Mouse (Mus musculus) MEL (cell line): ENCODE measurements at regions not wholly inside any gene's neighbourhood (a gene's known extent, or its start where the extent isn't known, plus 50 kb on each side); places are given as distances from the start of the nearest gene placed in this dataset.

Source experiments
- DNase-seq: peaks from one replicate; pipeline ENCODE4 v3.0.0; 2011; ENCODE audit warnings: low read depth, low spot score
- H3K27ac ChIP-seq: 2 replicates; pipeline ENCODE4 v1.5.1; 2012; ENCODE audit warnings: low read depth, mild to moderate bottlenecking, control low read depth, low read length, moderate library complexity; ENCODE audit not compliant: control insufficient read depth
- H3K27me3 ChIP-seq, 2 experiments: fragments of 150-350 bp in 1 of 2; sonication (generic) in 1 of 2; 2 replicates each; pipeline ENCODE4 v1.6.1; 2012; ENCODE audit warnings: low read length in 2 of 2, mild to moderate bottlenecking in 2 of 2, improper control_type of control experiment in 1 of 2, moderate library complexity in 1 of 2; ENCODE audit not compliant: insufficient read depth in 2 of 2, control insufficient read depth in 1 of 2
- H3K36me3 ChIP-seq, 2 experiments: 2 replicates each; pipeline ENCODE4 v1.6.1; 2012 to 2014; ENCODE audit warnings: low read length in 2 of 2, improper control_type of control experiment in 1 of 2, inconsistent platforms in 1 of 2, mild to moderate bottlenecking in 1 of 2; ENCODE audit not compliant: insufficient read depth in 2 of 2, control insufficient read depth in 1 of 2
- H3K4me1 ChIP-seq, 2 experiments: fragments of 150-350 bp in 1 of 2; sonication (generic) in 1 of 2; 2 replicates each; pipeline ENCODE4 v1.6.1; 2012; ENCODE audit warnings: low read length in 2 of 2, improper control_type of control experiment in 1 of 2, mild to moderate bottlenecking in 1 of 2; ENCODE audit not compliant: insufficient read depth in 2 of 2, control insufficient read depth in 1 of 2
- H3K4me3 ChIP-seq, 2 experiments: fragments of 150-350 bp in 1 of 2; sonication (generic) in 1 of 2; 2 replicates each; pipeline ENCODE4 v1.5.1; 2012; ENCODE audit warnings: low read depth in 2 of 2, low read length in 2 of 2, mild to moderate bottlenecking in 2 of 2, moderate library complexity in 2 of 2, control low read depth in 1 of 2, improper control_type of control experiment in 1 of 2; ENCODE audit not compliant: control insufficient read depth in 1 of 2, insufficient read depth in 1 of 2
- H3K79me2 ChIP-seq: 2 replicates; pipeline ENCODE4 v1.6.1; 2012; ENCODE audit warnings: mild to moderate bottlenecking, low read length, moderate library complexity; ENCODE audit not compliant: control insufficient read depth, poor library complexity, insufficient read depth
- H3K9ac ChIP-seq: 2 replicates; pipeline ENCODE4 v1.6.1; 2012; ENCODE audit warnings: low read depth, mild to moderate bottlenecking, control low read depth, low read length, moderate library complexity; ENCODE audit not compliant: control insufficient read depth, poor library complexity, severe bottlenecking
- H3K9me3 ChIP-seq: fragments of 150-350 bp; sonication (generic); replicated peaks from 2 replicates; pipeline ENCODE4 v1.6.1; 2012; ENCODE audit warnings: mild to moderate bottlenecking, low read length, improper control_type of control experiment, moderate library complexity; ENCODE audit not compliant: insufficient read depth
- BHLHE40 ChIP-seq: IDR thresholded peaks from 2 replicates; pipeline ENCODE4 v1.6.1; 2012; ENCODE audit warnings: low read depth, mild to moderate bottlenecking, inconsistent platforms, low read length, improper control_type of control experiment, borderline replicate concordance
- CHD1 ChIP-seq: IDR thresholded peaks from 2 replicates; pipeline ENCODE4 v1.6.1; 2012; ENCODE audit warnings: low read depth, mild to moderate bottlenecking, inconsistent platforms, low read length, improper control_type of control experiment
- CHD2 ChIP-seq: IDR thresholded peaks from 2 replicates; pipeline ENCODE4 v1.6.1; 2011; ENCODE audit warnings: low read length, improper control_type of control experiment
- ETS1 ChIP-seq: IDR thresholded peaks from 2 replicates; pipeline ENCODE4 v1.6.1; 2012; ENCODE audit warnings: low read depth, mild to moderate bottlenecking, inconsistent platforms, low read length, improper control_type of control experiment, moderate library complexity
- GATA1 ChIP-seq: IDR thresholded peaks from 2 replicates; pipeline ENCODE4 v1.6.1; 2011; ENCODE audit warnings: low read depth, low read length, improper control_type of control experiment
- HCFC1 ChIP-seq: IDR thresholded peaks from 2 replicates; pipeline ENCODE4 v1.6.1; 2012; ENCODE audit warnings: low read depth, mild to moderate bottlenecking, inconsistent platforms, low read length, improper control_type of control experiment, moderate library complexity
- MAFK ChIP-seq: IDR thresholded peaks from 2 replicates; pipeline ENCODE4 v1.6.1; 2011; ENCODE audit warnings: low read depth, mild to moderate bottlenecking, low read length, improper control_type of control experiment, borderline replicate concordance
- MAX ChIP-seq: IDR thresholded peaks from 2 replicates; pipeline ENCODE4 v1.6.1; 2011; ENCODE audit warnings: low read length, improper control_type of control experiment
- MAZ ChIP-seq: IDR thresholded peaks from 2 replicates; pipeline ENCODE4 v1.6.1; 2012; ENCODE audit warnings: low read depth, mild to moderate bottlenecking, inconsistent platforms, low read length, improper control_type of control experiment
- MEF2A ChIP-seq: IDR thresholded peaks from 2 replicates; pipeline ENCODE4 v1.6.1; 2014; ENCODE audit warnings: low read depth, mild to moderate bottlenecking, inconsistent platforms, low read length, improper control_type of control experiment; ENCODE audit not compliant: poor library complexity, insufficient replicate concordance, severe bottlenecking; ENCODE audit errors: extremely low read depth
- MXI1 ChIP-seq: IDR thresholded peaks from 2 replicates; pipeline ENCODE4 v1.6.1; 2011; ENCODE audit warnings: mild to moderate bottlenecking, low read depth, low read length, improper control_type of control experiment
- MYB ChIP-seq: IDR thresholded peaks from 2 replicates; pipeline ENCODE4 v1.6.1; 2011; ENCODE audit warnings: mild to moderate bottlenecking, low read depth, low read length, improper control_type of control experiment
- MYC ChIP-seq: IDR thresholded peaks from 2 replicates; pipeline ENCODE4 v1.6.1; 2011; ENCODE audit warnings: low read depth, mild to moderate bottlenecking, low read length, improper control_type of control experiment, moderate library complexity
- NELFE ChIP-seq: IDR thresholded peaks from 2 replicates; pipeline ENCODE4 v1.6.1; 2011; ENCODE audit warnings: low read depth, low read length, improper control_type of control experiment
- NRF1 ChIP-seq: IDR thresholded peaks from 2 replicates; pipeline ENCODE4 v1.6.1; 2014; ENCODE audit warnings: low read depth, mild to moderate bottlenecking, inconsistent platforms, low read length, improper control_type of control experiment, moderate library complexity; ENCODE audit not compliant: poor library complexity, insufficient read depth, severe bottlenecking
- POLR2A ChIP-seq, 2 experiments: IDR thresholded peaks; 2 replicates each; pipeline ENCODE4 v1.6.1; 2011 to 2012; ENCODE audit warnings: low read length in 2 of 2, mild to moderate bottlenecking in 2 of 2, control low read depth in 1 of 2, improper control_type of control experiment in 1 of 2, low read depth in 1 of 2, moderate library complexity in 1 of 2; ENCODE audit not compliant: control insufficient read depth in 1 of 2, insufficient read depth in 1 of 2, poor library complexity in 1 of 2
- POLR2AphosphoS2 ChIP-seq: IDR thresholded peaks from 2 replicates; pipeline ENCODE4 v1.6.1; 2011; ENCODE audit warnings: low read length, improper control_type of control experiment
- SIN3A ChIP-seq: IDR thresholded peaks from 2 replicates; pipeline ENCODE4 v1.6.1; 2012; ENCODE audit warnings: low read length, improper control_type of control experiment, inconsistent platforms
- SMC3 ChIP-seq: IDR thresholded peaks from 2 replicates; pipeline ENCODE4 v1.6.1; 2011; ENCODE audit warnings: low read depth, low read length, improper control_type of control experiment
- TAL1 ChIP-seq: IDR thresholded peaks from 2 replicates; pipeline ENCODE4 v1.6.1; 2012; ENCODE audit warnings: mild to moderate bottlenecking, inconsistent platforms, low read length, moderate library complexity, mixed read lengths
- TBP ChIP-seq: IDR thresholded peaks from 2 replicates; pipeline ENCODE4 v1.8.0; 2011; ENCODE audit warnings: low read depth, low read length, improper control_type of control experiment
- ZNF384 ChIP-seq: IDR thresholded peaks from 2 replicates; pipeline ENCODE4 v1.6.1; 2012; ENCODE audit warnings: low read depth, mild to moderate bottlenecking, inconsistent platforms, low read length, improper control_type of control experiment

DNA sequence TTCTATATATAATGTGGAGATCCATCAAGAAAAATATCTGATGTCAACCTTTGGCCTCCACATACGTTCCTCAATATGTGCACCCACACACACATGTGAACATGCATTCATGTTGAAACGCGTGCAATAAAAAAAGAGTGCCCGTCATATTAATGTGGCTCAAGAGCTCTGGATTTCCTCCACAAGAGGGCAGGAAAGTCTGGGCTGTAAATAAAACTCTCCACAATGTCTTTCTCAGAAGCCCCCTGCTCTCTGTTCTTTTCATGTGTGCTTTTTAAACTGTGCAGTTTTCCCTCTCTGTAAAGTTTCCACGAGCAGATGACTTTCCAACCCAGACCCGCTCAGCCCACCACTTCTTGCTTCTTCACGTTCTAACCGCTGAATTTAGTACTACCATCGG lies 62.0 kb upstream of the Psmd7 start:
- Histone ChIP-seq H3K79me2 (no peaks in the 10 kb centered on the region), H3K9ac (no peak overlapping the region)
- TF ChIP-seq MXI1 (no peak), MEF2A (no peak), GATA1 (no peak), HCFC1 (no peak), TBP (no peak), NELFE (no peak), ETS1 (no peak), CHD2 (no peak), TAL1 (no peak), MAFK (no peak), POLR2A (IDR thresholded peaks at IDR 0.05; ENCODE audit: control insufficient read depth in 1 of 2, insufficient read depth in 1 of 2, low read depth in 1 of 2, low read length in 2 of 2, poor library complexity in 1 of 2) (no peak), MYB (no peak), SIN3A (no peak), CHD1 (no peak)

DNA sequence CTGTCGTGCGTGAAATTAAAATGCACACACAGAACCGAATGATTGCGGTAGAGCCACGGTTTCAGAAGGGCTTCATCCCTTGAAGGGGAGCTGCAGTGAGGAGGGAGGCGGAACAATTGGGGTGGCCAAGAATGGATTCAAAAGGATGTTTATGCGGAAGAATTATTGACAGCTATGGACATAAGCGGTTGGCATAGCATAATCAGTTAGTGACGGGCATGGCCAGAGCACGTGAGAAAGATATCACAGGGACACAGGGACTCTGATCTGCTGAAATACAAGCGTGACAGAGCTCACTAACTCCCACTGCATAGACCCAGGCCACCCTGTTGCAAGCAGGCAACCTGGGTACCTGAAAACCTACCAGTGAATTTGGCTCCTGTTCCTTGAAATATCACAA lies 63.2 kb upstream of the Psmd7 start:
- no peaks in the 10 kb centered on the region for H3K4me1 ChIP-seq
- H3K36me3 ChIP-seq: no peaks in the 10 kb centered on the region
- no peak overlapping the region for H3K9ac ChIP-seq
- H3K79me2 ChIP-seq: no peaks in the 10 kb centered on the region
- DNase-seq: no peak
- H3K9me3 ChIP-seq: no peaks in the 10 kb centered on the region
- H3K27me3 ChIP-seq: no peaks in the 10 kb centered on the region; a peak in 1 of 4 replicates
- TF ChIP-seq ZNF384 (no peak), MYC (no peak), MAX (no peak)
- no peak overlapping the region for H3K4me3 ChIP-seq
- no peak overlapping the region for H3K27ac ChIP-seq

More for the DNA sequence above, 62.0 kb upstream of the Psmd7 start:
- H3K9me3 ChIP-seq: no peaks in the 10 kb centered on the region
- DNase-seq: no peak
- H3K4me1 ChIP-seq: no peaks in the 10 kb centered on the region
- H3K27ac ChIP-seq: no peak overlapping the region
- no peaks in the 10 kb centered on the region for H3K36me3 ChIP-seq
- no peak overlapping the region for H3K4me3 ChIP-seq
- no peaks in the 10 kb centered on the region; a peak in 1 of 4 replicates for H3K27me3 ChIP-seq

DNA sequence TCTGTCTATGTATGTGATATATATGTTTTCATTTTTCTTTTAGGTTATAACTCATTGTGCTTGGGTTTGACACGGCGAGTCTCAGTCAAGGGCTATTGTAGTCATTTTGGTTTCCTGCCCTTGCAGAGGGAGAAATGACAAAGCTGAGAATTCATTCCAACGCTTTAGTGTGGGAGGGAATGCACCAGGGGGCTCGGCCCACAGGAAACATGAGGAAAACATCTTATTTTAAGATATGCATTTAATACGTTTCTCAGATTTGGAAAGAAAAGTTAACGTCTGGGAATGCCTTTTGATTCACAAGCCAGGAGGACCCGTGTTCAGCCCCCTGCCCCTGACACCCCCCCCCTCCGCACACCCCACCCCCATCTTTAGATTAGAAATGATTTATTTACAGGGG lies 64.0 kb upstream of the Psmd7 start:
- no peaks in the 10 kb centered on the region for H3K4me1 ChIP-seq
- TF ChIP-seq NRF1 (no peak), MAZ (no peak), POLR2AphosphoS2 (no peak), MYB (no peak), BHLHE40 (no peak), MAX (no peak), HCFC1 (no peak), SMC3 (no peak)
- TF ChIP-seq, all 39 proteins: peak for 0
- Histone ChIP-seq H3K9me3 (no peaks in the 10 kb centered on the region), H3K27ac (no peak overlapping the region), H3K79me2 (no peaks in the 10 kb centered on the region), H3K27me3 (no peaks in the 10 kb centered on the region; a peak in 1 of 4 replicates), H3K4me3 (no peak overlapping the region), H3K36me3 (no peaks in the 10 kb centered on the region), H3K9ac (no peak overlapping the region)
- DNase-seq: no peak
